Mouse (Mus musculus) liver, embryonic 14.5 days (tissue): ENCODE measurements around the gene Selplg.

Experiments
- CTCF ChIP-seq: IDR thresholded peaks from 2 replicates; pipeline ENCODE4 v1.5.1; 2016; ENCODE audit warnings: antibody characterized with exemption, low read depth, control low read depth
- EP300 ChIP-seq: IDR thresholded peaks from 2 replicates; pipeline ENCODE4 v1.6.1; 2016; ENCODE audit warnings: antibody characterized with exemption, low read depth

DNA sequence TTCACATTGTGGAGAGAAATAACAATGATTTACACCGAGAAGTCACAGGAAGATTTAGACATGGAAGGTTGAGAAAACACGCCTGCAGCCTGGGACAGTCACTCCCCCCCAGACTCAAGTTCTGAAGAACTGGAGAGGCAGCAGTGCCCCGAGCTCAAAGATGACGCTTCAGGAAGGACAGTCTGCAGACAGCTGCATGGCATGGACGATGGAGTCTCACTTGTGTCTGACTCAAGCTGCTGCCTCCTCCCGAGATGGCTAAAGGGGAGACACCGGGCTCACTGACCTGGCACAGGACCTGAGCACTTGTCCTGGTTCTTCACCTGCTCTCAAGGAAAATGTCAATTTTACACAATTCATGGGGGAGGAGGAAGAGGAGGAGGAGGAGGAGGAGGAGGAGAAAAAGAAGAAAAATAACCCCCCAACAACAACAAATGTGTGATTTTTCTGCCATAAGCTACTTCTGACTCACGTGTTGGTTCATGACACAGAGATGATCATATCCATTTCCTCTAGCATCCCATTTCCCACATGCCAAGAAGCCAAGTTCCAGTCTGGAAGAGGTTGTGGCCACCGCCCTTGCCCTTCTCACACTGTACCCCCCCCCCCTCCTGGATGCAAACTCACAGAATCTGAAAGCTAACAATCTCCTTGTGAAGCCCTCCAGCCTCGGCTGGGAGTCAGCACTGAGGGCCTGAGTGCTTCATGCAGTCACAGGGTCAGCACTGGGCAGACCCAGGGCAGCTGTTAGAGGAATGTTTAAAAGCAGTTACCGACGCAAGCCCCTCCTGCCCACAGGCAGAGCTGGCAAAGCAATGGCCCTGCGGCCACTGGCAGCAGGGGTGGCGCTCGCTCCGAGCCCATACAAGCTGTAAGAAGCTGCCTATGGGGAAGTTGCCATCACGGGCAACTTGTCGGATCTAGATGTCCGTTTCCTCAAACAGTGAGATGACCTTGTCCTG is 41.9 kb upstream of the Selplg start:
- TF ChIP-seq CTCF (no peak), EP300 (no peak)
